Mouse (Mus musculus) stomach, embryonic 16.5 days (tissue): ENCODE measurements around the gene Ermard. TPM values are rescaled to one million over a fixed set of nuclear protein-coding genes. Genes with fewer than 3 reads are reported as not detected.
"Not testable (repeated sequence)": the region's sequence is repeated elsewhere in the genome, so short reads cannot be mapped to it uniquely, and the experiment has no call there.

ENCODE experiments used
- ATAC-seq: fragments of 200-750 bp; cut with Nextera tagmentation; 2 replicates; pipeline ENCODE4 v1.8.0; 2017; ENCODE audit warnings: moderate number of reproducible peaks, moderate TSS enrichment; ENCODE audit not compliant: insufficient read depth, low FRiP score
- H3K27ac ChIP-seq: fragments of 300-500 bp; sonication (generic); 2 replicates; pipeline ENCODE4 v1.5.1; 2014; ENCODE audit warnings: low read length
- H3K27me3 ChIP-seq: fragments of 300-500 bp; sonication (generic); 2 replicates; pipeline ENCODE4 v1.6.1; 2014; ENCODE audit warnings: low read length, control low read depth, mixed read lengths; ENCODE audit not compliant: control insufficient read depth, insufficient read depth
- H3K36me3 ChIP-seq: fragments of 300-500 bp; sonication (generic); 2 replicates; pipeline ENCODE4 v1.6.1; 2014; ENCODE audit warnings: low read length; ENCODE audit not compliant: control insufficient read depth, insufficient read depth
- H3K4me1 ChIP-seq: fragments of 300-500 bp; sonication (generic); 2 replicates; pipeline ENCODE4 v1.6.1; 2014; ENCODE audit warnings: low read length, control low read depth, mixed read lengths; ENCODE audit not compliant: control insufficient read depth, insufficient read depth
- H3K4me2 ChIP-seq: fragments of 300-500 bp; sonication (generic); 2 replicates; pipeline ENCODE4 v1.6.1; 2014; ENCODE audit warnings: low read depth, low read length, mixed read lengths
- H3K4me3 ChIP-seq: fragments of 300-500 bp; sonication (generic); replicated peaks from 2 replicates; pipeline ENCODE4 v1.5.1; 2014; ENCODE audit warnings: mild to moderate bottlenecking, low read length
- H3K9ac ChIP-seq: fragments of 300-500 bp; sonication (generic); 2 replicates; pipeline ENCODE4 v1.6.1; 2014; ENCODE audit warnings: low read length
- H3K9me3 ChIP-seq: fragments of 300-500 bp; sonication (generic); replicated peaks from 2 replicates; pipeline ENCODE4 v1.6.1; 2016; ENCODE audit warnings: low read length, control low read depth; ENCODE audit not compliant: control insufficient read depth
- WGBS: fragments of 180-500 bp; shearing (Covaris S2); extraction: QIAGEN DNeasy Blood & Tissue Kit; methylation state at CpG from one replicate; pipeline ENCODE4 v1.1.7; 2014; 5-methylcytosine and 5-hydroxymethylcytosine counted together
- polyA plus RNA-seq: library from polyadenylated mRNA; unstranded; fragments of >200 nt; fragmentation: Nextera tagmentation; extraction: Ambion mirVana; gene quantifications from 2 replicates; pipeline ENCODE4 v1.2.1, GENCODE M21; 2015

Ermard gene
- polyA plus RNA-seq, 1 experiment from 2014 or later = 72.4 TPM

- no CpG with 5 or more reads among the region's 97 CpGs for WGBS
- not testable (repeated sequence) for H3K27ac ChIP-seq, H3K4me2 ChIP-seq, H3K4me3 ChIP-seq, H3K9ac ChIP-seq, H3K27me3 ChIP-seq, H3K36me3 ChIP-seq, H3K9me3 ChIP-seq, H3K4me1 ChIP-seq
- ATAC-seq = peak; percentile 85
Observed at GRCm38 (mm10) chr17:15023878-15024492, 17.0 kb upstream of the Ermard start.

- H3K36me3 ChIP-seq, H3K9me3 ChIP-seq, H3K4me1 ChIP-seq, H3K4me3 ChIP-seq, H3K27ac ChIP-seq, H3K27me3 ChIP-seq, H3K4me2 ChIP-seq, H3K9ac ChIP-seq: not testable (repeated sequence)
- ATAC-seq = peak; percentile 85
- WGBS = no CpG with 5 or more reads among the region's 48 CpGs
Observed at GRCm38 (mm10) chr17:15024502-15025193, 16.4 kb upstream of the Ermard start.

GRCm38 (mm10) chr17:15025513-15025912 is 15.5 kb upstream of the Ermard start:
- not testable (repeated sequence) for H3K36me3 ChIP-seq, H3K27ac ChIP-seq, H3K9ac ChIP-seq, H3K4me1 ChIP-seq, H3K4me3 ChIP-seq, ATAC-seq, H3K27me3 ChIP-seq, H3K9me3 ChIP-seq, H3K4me2 ChIP-seq
- no CpG with 5 or more reads among the region's 6 CpGs for WGBS

- not testable (repeated sequence) for H3K4me1 ChIP-seq, H3K9me3 ChIP-seq, H3K4me2 ChIP-seq, H3K36me3 ChIP-seq, H3K9ac ChIP-seq, H3K4me3 ChIP-seq, H3K27ac ChIP-seq, H3K27me3 ChIP-seq, ATAC-seq
- no CpG with 5 or more reads among the region's 4 CpGs for WGBS
Observed at GRCm38 (mm10) chr17:15031414-15031813, 9.6 kb upstream of the Ermard start.

GRCm38 (mm10) chr17:15040455-15040854 is 553 bp upstream of the Ermard start:
- ATAC-seq, H3K36me3 ChIP-seq, H3K27me3 ChIP-seq, H3K9ac ChIP-seq, H3K4me2 ChIP-seq, H3K27ac ChIP-seq, H3K4me1 ChIP-seq, H3K4me3 ChIP-seq, H3K9me3 ChIP-seq: not testable (repeated sequence)
- no CpG with 5 or more reads among the region's 3 CpGs for WGBS

- H3K4me1 ChIP-seq, ATAC-seq, H3K4me2 ChIP-seq, H3K27ac ChIP-seq, H3K4me3 ChIP-seq, H3K9ac ChIP-seq, H3K27me3 ChIP-seq, H3K36me3 ChIP-seq, H3K9me3 ChIP-seq: not testable (repeated sequence)
- WGBS = no CpG with 5 or more reads among the region's 1 CpGs
Observed at GRCm38 (mm10) chr17:15050338-15050737, 9.3 kb downstream of the Ermard start.

GRCm38 (mm10) chr17:15052766-15053165 is 11.8 kb downstream of the Ermard start:
- H3K27me3 ChIP-seq, H3K4me3 ChIP-seq, H3K9ac ChIP-seq, H3K27ac ChIP-seq, H3K4me1 ChIP-seq, H3K4me2 ChIP-seq, H3K36me3 ChIP-seq, H3K9me3 ChIP-seq: not testable (repeated sequence)
- WGBS = 54% methylated on average over 1 of the region's 1 CpGs
- ATAC-seq = peak; percentile 44; the same call in 1 of the 2 replicates

GRCm38 (mm10) chr17:15053183-15053828 is 12.3 kb downstream of the Ermard start:
- H3K4me3 ChIP-seq, H3K9me3 ChIP-seq, H3K36me3 ChIP-seq, H3K27ac ChIP-seq, H3K27me3 ChIP-seq, H3K4me2 ChIP-seq, H3K9ac ChIP-seq, ATAC-seq, H3K4me1 ChIP-seq: not testable (repeated sequence)
- 93% methylated on average over 5 of the region's 8 CpGs for WGBS

- not testable (repeated sequence) for H3K4me2 ChIP-seq, H3K4me1 ChIP-seq, H3K9ac ChIP-seq, H3K4me3 ChIP-seq, H3K27ac ChIP-seq, ATAC-seq, H3K27me3 ChIP-seq, H3K9me3 ChIP-seq, H3K36me3 ChIP-seq
- 82% methylated on average over 11 of the region's 13 CpGs for WGBS
Observed at GRCm38 (mm10) chr17:15053829-15054200, 12.8 kb downstream of the Ermard start.
